Comparison of ENCODE assay signal across 24 mouse cellular contexts in genomic region chr10:79686219-79686618, GRCm38 (mm10). TPM values are rescaled to one million over a fixed set of nuclear protein-coding genes. Genes with fewer than 3 reads are reported as not detected.
DNase-seq lines count a peak whose midpoint lies in the region; ATAC-seq and TF ChIP-seq lines count a peak whose summit lies in the region.
"Had no signal": no experiment of that assay in that cellular context is flagged by ENCODE, and none has a peak within 500 bp of the region (broad histone marks: within the 10 kb centered on the region; RNA-seq: fewer than 3 reads in every experiment).

No protein-coding gene starts in this region.

- intact Hi-C loops in heart, postnatal 25 days (cut with DNase I), result no loop called here

- ATAC-seq in heart, embryonic 12.5 days (ENCODE audit: insufficient number of reproducible peaks, low FRiP score), result no peak
- no peak for ATAC-seq in limb, embryonic 11.5 days (ENCODE audit: insufficient number of reproducible peaks, low FRiP score, low TSS enrichment, low read depth)
- no peak for ATAC-seq in heart, postnatal 0 days (ENCODE audit: insufficient read depth, low read depth)
- ATAC-seq: forebrain, embryonic 14.5 days; intestine, embryonic 15.5 days had no signal

- H3K4me2 ChIP-seq in heart, embryonic 12.5 days, result no peak overlapping the region
- 0 out of 2 replicates have a peak overlapping the region, but pooled peaks have one; percentile 2 for H3K4me2 ChIP-seq in limb, embryonic 11.5 days (ENCODE audit: low read depth, severe bottlenecking)
- H3K4me2 ChIP-seq in heart, postnatal 0 days (ENCODE audit: low read depth, low read length), result no peak overlapping the region
- H3K4me2 ChIP-seq: embryonic facial prominence, embryonic 15.5 days; hindbrain, embryonic 14.5 days; intestine, embryonic 15.5 days had no signal

- no peak for TF ChIP-seq CTCF in heart, postnatal 0 days (IDR thresholded peaks at IDR 0.05; ENCODE audit: low read depth)

- H3K36me3 ChIP-seq in heart, embryonic 12.5 days, result peaks cover 59% of the 10 kb centered on the region
- H3K36me3 ChIP-seq in limb, embryonic 11.5 days (ENCODE audit: control insufficient read depth, insufficient read depth, low read length), result peaks cover 28% of the 10 kb centered on the region
- peaks cover 64% of the 10 kb centered on the region for H3K36me3 ChIP-seq in limb, embryonic 10.5 days
- peaks cover 50% of the 10 kb centered on the region for H3K36me3 ChIP-seq in heart, postnatal 0 days (replicated peaks; ENCODE audit: control insufficient read depth, insufficient read depth, low read length)

- 72% methylated on average over 2 of the region's 2 CpGs for WGBS in heart, embryonic 12.5 days
- WGBS in limb, embryonic 11.5 days, result 77% methylated on average over 2 of the region's 2 CpGs
- 90% methylated on average over 2 of the region's 2 CpGs for WGBS in limb, embryonic 10.5 days
- WGBS in heart, postnatal 0 days, result 47% methylated on average over 2 of the region's 2 CpGs

- no peak overlapping the region for H3K4me3 ChIP-seq in heart, embryonic 12.5 days
- H3K4me3 ChIP-seq in limb, embryonic 11.5 days (ENCODE audit: low read depth, low read length), result no peak overlapping the region
- H3K4me3 ChIP-seq in limb, embryonic 10.5 days, result no peak overlapping the region
- no peak overlapping the region for H3K4me3 ChIP-seq in heart, postnatal 0 days (ENCODE audit: low read depth, low read length)
- H3K4me3 ChIP-seq: embryonic facial prominence, embryonic 15.5 days; erythroblast, embryonic 14.5 days; forebrain, embryonic 10.5 days; hindbrain, embryonic 10.5 days; intestine, embryonic 15.5 days had no signal

- H3K9me3 ChIP-seq in heart, embryonic 12.5 days (replicated peaks), result no peaks in the 10 kb centered on the region
- no peaks in the 10 kb centered on the region for H3K9me3 ChIP-seq in limb, embryonic 11.5 days (ENCODE audit: control insufficient read depth, low read length)
- no peaks in the 10 kb centered on the region for H3K9me3 ChIP-seq in limb, embryonic 10.5 days (replicated peaks)
- H3K9me3 ChIP-seq in heart, postnatal 0 days (replicated peaks; ENCODE audit: control insufficient read depth, low read length), result no peaks in the 10 kb centered on the region
- H3K9me3 ChIP-seq: embryonic facial prominence, embryonic 15.5 days; forebrain, embryonic 10.5 days; hindbrain, embryonic 10.5 days; intestine, embryonic 15.5 days had no signal

- H3K27me3 ChIP-seq in heart, embryonic 12.5 days (replicated peaks), result no peaks in the 10 kb centered on the region
- H3K27me3 ChIP-seq in limb, embryonic 11.5 days (ENCODE audit: control insufficient read depth, insufficient read depth, low read length), result no peaks in the 10 kb centered on the region
- H3K27me3 ChIP-seq in limb, embryonic 10.5 days (ENCODE audit: low read depth, poor library complexity, severe bottlenecking), result no peaks in the 10 kb centered on the region
- H3K27me3 ChIP-seq in heart, postnatal 0 days (ENCODE audit: control insufficient read depth, insufficient read depth, low read length), result no peaks in the 10 kb centered on the region
- H3K27me3 ChIP-seq: CH12.LX; embryonic facial prominence, embryonic 15.5 days; intestine, embryonic 15.5 days had no signal

- peak; percentile 87 for DNase-seq in heart, adult 11 months
- DNase-seq in heart, postnatal 25 days (ENCODE audit: low spot score), result no peak
- no peak for DNase-seq in heart, adult 18-20 months
- no peak for DNase-seq in limb, embryonic 11.5 days (ENCODE audit: low spot score)
- DNase-seq in limb, embryonic 10.5 days (ENCODE audit: low spot score), result no peak
- no peak for DNase-seq in heart, postnatal 0 days (ENCODE audit: low spot score)
- no peak for DNase-seq in lung, postnatal 14 days
- DNase-seq: adrenal gland, adult 8-10 months; cerebellum, adult 11 months; cerebellum, adult 8-10 months; cerebellum, postnatal 14 days; embryo, embryonic 11 days; kidney, adult 18-20 months had no signal

- peaks cover 48% of the 10 kb centered on the region for H3K4me1 ChIP-seq in heart, embryonic 12.5 days (replicated peaks)
- H3K4me1 ChIP-seq in limb, embryonic 11.5 days (ENCODE audit: control insufficient read depth, insufficient read depth, low read length), result peaks cover 7% of the 10 kb centered on the region
- H3K4me1 ChIP-seq in limb, embryonic 10.5 days, result peaks cover 18% of the 10 kb centered on the region
- H3K4me1 ChIP-seq in heart, postnatal 0 days (ENCODE audit: control insufficient read depth, insufficient read depth), result peaks cover 30% of the 10 kb centered on the region

- H3K27ac ChIP-seq in heart, embryonic 12.5 days (ENCODE audit: poor library complexity, severe bottlenecking), result peak overlapping the region; percentile 81
- no peak overlapping the region for H3K27ac ChIP-seq in limb, embryonic 11.5 days (replicated peaks; ENCODE audit: low read depth, low read length)
- H3K27ac ChIP-seq in limb, embryonic 10.5 days, result no peak overlapping the region
- H3K27ac ChIP-seq in heart, postnatal 0 days (ENCODE audit: low read depth), result peak overlapping the region; percentile 91
- H3K27ac ChIP-seq: embryonic facial prominence, embryonic 15.5 days; forebrain, embryonic 10.5 days; hindbrain, embryonic 10.5 days; hindbrain, embryonic 14.5 days; intestine, embryonic 15.5 days had no signal

- TF ChIP-seq EP300 in heart, postnatal 0 days (IDR thresholded peaks at IDR 0.05; ENCODE audit: low read depth), result no peak

- peak overlapping the region; percentile 45 for H3K9ac ChIP-seq in heart, embryonic 12.5 days
- H3K9ac ChIP-seq in limb, embryonic 11.5 days (ENCODE audit: low read length), result no peak overlapping the region
- no peak overlapping the region for H3K9ac ChIP-seq in heart, postnatal 0 days (replicated peaks; ENCODE audit: low read depth, low read length)
- H3K9ac ChIP-seq: embryonic facial prominence, embryonic 15.5 days; hindbrain, embryonic 14.5 days; intestine, embryonic 15.5 days had no signal

RNA-seq across cellular contexts. Expression of gene Gzmm, which starts 2.6 kb away (rescaled TPM):
- 1 to 10 TPM; 6.0 to 7.2 TPM for total RNA-seq in heart, postnatal 25 days (2021)
- polyA plus RNA-seq in heart, embryonic 12.5 days (2016; fragmentation: Nextera tagmentation; extraction: Ambion mirVana), result 0.78 and 0.83 TPM in 2 replicates
- total RNA-seq in heart, adult 18-20 months (2021), result 1 to 10 TPM; 7.2 to 7.9 TPM
- polyA plus RNA-seq in limb, embryonic 11.5 days (2014; fragmentation: Nextera tagmentation; extraction: Ambion mirVana), result 0.45 and 0.94 TPM in 2 replicates
- polyA plus RNA-seq in limb, embryonic 10.5 days (2016; fragmentation: Nextera tagmentation; extraction: Ambion mirVana), result 0.76 and 0.94 TPM in 2 replicates
- 2.4 and 2.5 TPM in 2 replicates for total RNA-seq in heart, postnatal 0 days (2014; rRNA removed; ENCODE audit: low replicate concordance)
- polyA plus RNA-seq in heart, postnatal 0 days (2015; fragmentation: Nextera tagmentation; extraction: Ambion mirVana), result 2.1 and 2.8 TPM in 2 replicates

RNA-seq across cellular contexts. Expression of gene Cdc34, which starts 4.2 kb away (rescaled TPM):
- 100 to 1,000 TPM; 183 to 190 TPM for total RNA-seq in heart, postnatal 25 days (2021)
- polyA plus RNA-seq in heart, embryonic 12.5 days (2016; fragmentation: Nextera tagmentation; extraction: Ambion mirVana), result 151 and 152 TPM in 2 replicates
- total RNA-seq in heart, adult 18-20 months (2021), result 100 to 1,000 TPM; 213 to 227 TPM
- 171 and 175 TPM in 2 replicates for polyA plus RNA-seq in limb, embryonic 11.5 days (2014; fragmentation: Nextera tagmentation; extraction: Ambion mirVana)
- polyA plus RNA-seq in limb, embryonic 10.5 days (2016; fragmentation: Nextera tagmentation; extraction: Ambion mirVana), result 209 and 259 TPM in 2 replicates
- 162 and 183 TPM in 2 replicates for total RNA-seq in heart, postnatal 0 days (2014; rRNA removed; ENCODE audit: low replicate concordance)
- polyA plus RNA-seq in heart, postnatal 0 days (2015; fragmentation: Nextera tagmentation; extraction: Ambion mirVana), result 115 and 120 TPM in 2 replicates

RNA-seq across cellular contexts. Expression of gene Tpgs1, which starts 17.1 kb away (rescaled TPM):
- 10 to 100 TPM; 18.3 to 19.4 TPM for total RNA-seq in heart, postnatal 25 days (2021)
- 41.9 and 46.0 TPM in 2 replicates for polyA plus RNA-seq in heart, embryonic 12.5 days (2016; fragmentation: Nextera tagmentation; extraction: Ambion mirVana)
- 10 to 100 TPM; 15.5 to 18.0 TPM for total RNA-seq in heart, adult 18-20 months (2021)
- polyA plus RNA-seq in limb, embryonic 11.5 days (2014; fragmentation: Nextera tagmentation; extraction: Ambion mirVana), result 67.2 and 70.9 TPM in 2 replicates
- 68.0 and 73.0 TPM in 2 replicates for polyA plus RNA-seq in limb, embryonic 10.5 days (2016; fragmentation: Nextera tagmentation; extraction: Ambion mirVana)
- 19.7 and 28.3 TPM in 2 replicates for total RNA-seq in heart, postnatal 0 days (2014; rRNA removed; ENCODE audit: low replicate concordance)
- 43.6 and 45.3 TPM in 2 replicates for polyA plus RNA-seq in heart, postnatal 0 days (2015; fragmentation: Nextera tagmentation; extraction: Ambion mirVana)

RNA-seq across cellular contexts. Expression of gene Bsg, which starts 18.1 kb away (rescaled TPM):
- 1,000 to 10,000 TPM; 1,236 to 1,242 TPM for total RNA-seq in heart, postnatal 25 days (2021)
- 1,289 and 1,310 TPM in 2 replicates for polyA plus RNA-seq in heart, embryonic 12.5 days (2016; fragmentation: Nextera tagmentation; extraction: Ambion mirVana)
- total RNA-seq in heart, adult 18-20 months (2021), result 1,000 to 10,000 TPM; 1,459 to 1,479 TPM
- polyA plus RNA-seq in limb, embryonic 11.5 days (2014; fragmentation: Nextera tagmentation; extraction: Ambion mirVana), result 633 and 674 TPM in 2 replicates
- 642 and 664 TPM in 2 replicates for polyA plus RNA-seq in limb, embryonic 10.5 days (2016; fragmentation: Nextera tagmentation; extraction: Ambion mirVana)
- total RNA-seq in heart, postnatal 0 days (2014; rRNA removed; ENCODE audit: low replicate concordance), result 1,449 and 1,606 TPM in 2 replicates
- 1,256 and 1,260 TPM in 2 replicates for polyA plus RNA-seq in heart, postnatal 0 days (2015; fragmentation: Nextera tagmentation; extraction: Ambion mirVana)

RNA-seq across cellular contexts. Expression of gene Madcam1, which starts 21.9 kb away (rescaled TPM):
- not detected for total RNA-seq in heart, postnatal 25 days (2021)
- 0.23 and 1.0 TPM in 2 replicates for polyA plus RNA-seq in heart, embryonic 12.5 days (2016; fragmentation: Nextera tagmentation; extraction: Ambion mirVana)
- total RNA-seq in heart, adult 18-20 months (2021), result under 1 TPM in 1 of 2 experiments, not detected in 1; 0.21 TPM
- polyA plus RNA-seq in limb, embryonic 11.5 days (2014; fragmentation: Nextera tagmentation; extraction: Ambion mirVana), result 5.6 and 5.9 TPM in 2 replicates
- 3.7 and 6.4 TPM in 2 replicates for polyA plus RNA-seq in limb, embryonic 10.5 days (2016; fragmentation: Nextera tagmentation; extraction: Ambion mirVana)
- not detected in 2 replicates for total RNA-seq in heart, postnatal 0 days (2014; rRNA removed; ENCODE audit: low replicate concordance)
- 1.3 and 1.4 TPM in 2 replicates for polyA plus RNA-seq in heart, postnatal 0 days (2015; fragmentation: Nextera tagmentation; extraction: Ambion mirVana)
- total RNA-seq: adrenal gland, adult 8-10 months; common myeloid progenitor, adult 5-6 weeks; gastrocnemius, adult 8-10 months had no signal
- polyA plus RNA-seq: erythroblast, embryonic 14.5 days had no signal

Comparison
In these comparisons a context has a peak if more than half of its experiments do, and no peak if none do; other contexts are left out.
1. H3K27ac ChIP-seq: peak in heart, embryonic 12.5 days (single experiment) and heart, postnatal 0 days (single experiment); none in limb, embryonic 11.5 days (single experiment) and limb, embryonic 10.5 days (single experiment).